Mouse (Mus musculus) liver, embryonic 14.5 days (tissue): ENCODE measurements at regions not wholly inside any gene's neighbourhood (a gene's known extent, or its start where the extent isn't known, plus 50 kb on each side); places are given as distances from the start of the nearest gene placed in this dataset.
"Not testable (repeated sequence)": the region's sequence is repeated elsewhere in the genome, so short reads cannot be mapped to it uniquely, and the experiment has no call there.

Experiments used
- ATAC-seq: fragments of 200-750 bp; cut with Nextera tagmentation; 2 replicates; pipeline ENCODE4 v1.8.0; 2017; ENCODE audit warnings: moderate number of reproducible peaks, mild to moderate bottlenecking, moderate library complexity; ENCODE audit not compliant: insufficient read depth
- DNase-seq, 3 experiments: peaks; one replicate each; pipeline ENCODE4 v3.0.0-alpha.2; 2012 to 2013; ENCODE audit warnings: low read depth in 3 of 3, low spot score in 3 of 3
- H3K27ac ChIP-seq: fragments of 300-500 bp; sonication (generic); 2 replicates; pipeline ENCODE4 v1.5.1; 2014; ENCODE audit warnings: moderate library complexity, mild to moderate bottlenecking, control low read depth, inconsistent platforms
- H3K27me3 ChIP-seq: fragments of 300-500 bp; sonication (generic); 2 replicates; pipeline ENCODE4 v1.6.1; 2014; ENCODE audit warnings: mild to moderate bottlenecking, low read length, moderate library complexity; ENCODE audit not compliant: control insufficient read depth, insufficient read depth
- H3K36me3 ChIP-seq: fragments of 300-500 bp; sonication (generic); replicated peaks from 2 replicates; pipeline ENCODE4 v1.6.1; 2014; ENCODE audit warnings: low read depth; ENCODE audit not compliant: control insufficient read depth, insufficient read depth
- H3K4me1 ChIP-seq, 2 experiments: fragments of 200-500 bp in 1 of 2; fragments of 300-500 bp in 1 of 2; sonication (generic) in 1 of 2; replicated peaks; 2 replicates each; pipeline ENCODE4 v1.6.1; 2012 to 2014; ENCODE audit warnings: antibody characterized with exemption in 1 of 2, inconsistent platforms in 1 of 2, low read length in 1 of 2; ENCODE audit not compliant: control insufficient read depth in 2 of 2, insufficient read depth in 2 of 2
- H3K4me2 ChIP-seq: fragments of 300-500 bp; sonication (generic); 2 replicates; pipeline ENCODE4 v1.6.1; 2014; ENCODE audit warnings: low read depth, mild to moderate bottlenecking, control low read depth, moderate library complexity
- H3K4me3 ChIP-seq, 2 experiments: fragments of 200-500 bp in 1 of 2; fragments of 300-500 bp in 1 of 2; sonication (generic) in 1 of 2; 2 replicates each; pipeline ENCODE4 v1.5.1; 2012 to 2014; ENCODE audit warnings: low read depth in 2 of 2, low read length in 2 of 2, mild to moderate bottlenecking in 2 of 2, control low read depth in 1 of 2, inconsistent platforms in 1 of 2, moderate library complexity in 1 of 2; ENCODE audit not compliant: insufficient read depth in 1 of 2
- H3K9ac ChIP-seq: fragments of 300-500 bp; sonication (generic); replicated peaks from 2 replicates; pipeline ENCODE4 v1.6.1; 2014; ENCODE audit warnings: mild to moderate bottlenecking, control low read depth, moderate library complexity
- H3K9me3 ChIP-seq: fragments of 300-500 bp; sonication (generic); 2 replicates; pipeline ENCODE4 v1.6.1; 2016; ENCODE audit warnings: low read length, mixed read lengths; ENCODE audit not compliant: control insufficient read depth
- CTCF ChIP-seq: IDR thresholded peaks from 2 replicates; pipeline ENCODE4 v1.5.1; 2016; ENCODE audit warnings: antibody characterized with exemption, low read depth, control low read depth
- EP300 ChIP-seq: IDR thresholded peaks from 2 replicates; pipeline ENCODE4 v1.6.1; 2016; ENCODE audit warnings: antibody characterized with exemption, low read depth
- WGBS: fragments of 180-500 bp; shearing (Covaris S2); extraction: QIAGEN DNeasy Blood & Tissue Kit; methylation state at CpG from one replicate; pipeline ENCODE4 v1.1.7; 2014; ENCODE audit not compliant: insufficient replicate concordance; 5-methylcytosine and 5-hydroxymethylcytosine counted together

DNA sequence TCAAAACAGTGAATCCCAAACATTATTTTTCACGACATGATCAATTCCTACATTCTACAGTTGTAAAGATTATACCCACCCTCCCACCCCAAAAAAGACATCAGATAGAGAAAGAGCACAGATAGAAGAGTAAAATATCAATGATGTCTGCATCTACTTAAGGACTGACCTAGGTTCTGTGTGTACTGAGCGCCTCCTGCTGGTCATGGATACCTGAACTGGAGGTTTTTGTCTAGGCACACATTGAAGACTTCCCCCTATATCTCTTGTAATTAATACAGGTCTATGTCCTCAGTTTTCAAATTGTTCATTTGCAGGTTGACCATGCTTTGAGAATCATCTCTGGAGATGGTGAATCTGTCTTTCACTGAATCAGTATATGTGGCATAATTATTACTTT lies 952.0 kb downstream of the Adam6a start:
- Histone ChIP-seq H3K9me3 (no peaks in the 10 kb centered on the region), H3K27ac (no peak overlapping the region), H3K36me3 (no peaks in the 10 kb centered on the region), H3K4me2 (no peak overlapping the region), H3K9ac (no peak overlapping the region), H3K27me3 (no peaks in the 10 kb centered on the region), H3K4me1 (no peaks in the 10 kb centered on the region), H3K4me3 (no peak overlapping the region)
- 31% methylated on average over 2 of the region's 2 CpGs for WGBS
- ATAC-seq (no peak), DNase-seq (no peak)
- TF ChIP-seq CTCF (no peak), EP300 (no peak)

DNA sequence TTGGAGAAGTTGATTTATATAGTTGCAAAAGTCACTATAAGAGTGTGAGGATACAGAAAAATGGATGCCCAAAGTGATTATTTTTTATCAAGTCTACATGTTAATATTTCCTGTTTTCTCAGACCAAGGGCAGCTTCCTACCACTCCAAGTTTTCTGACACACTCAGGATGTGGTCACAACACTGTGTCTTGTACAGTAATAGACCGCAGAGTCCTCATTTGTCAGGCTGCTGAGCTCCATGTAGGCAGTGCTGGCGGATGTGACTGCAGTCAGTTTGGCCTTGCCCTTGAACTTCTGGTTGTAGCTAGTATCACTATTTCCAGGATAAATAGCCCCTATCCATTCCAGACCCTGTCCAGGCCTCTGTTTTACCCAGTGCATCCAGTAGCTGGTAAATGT lies 969.4 kb downstream of the Adam6a start:
- no peak for ATAC-seq
- no peak overlapping the region for H3K4me3 ChIP-seq
- no peak overlapping the region for H3K9ac ChIP-seq
- no peak overlapping the region for H3K4me2 ChIP-seq
- TF ChIP-seq EP300: no peak
- no peaks in the 10 kb centered on the region for H3K4me1 ChIP-seq
- no peaks in the 10 kb centered on the region for H3K9me3 ChIP-seq
- no peak overlapping the region for H3K27ac ChIP-seq
- 69% methylated on average over 2 of the region's 2 CpGs for WGBS
- no peak for DNase-seq
- H3K36me3 ChIP-seq: no peaks in the 10 kb centered on the region
- H3K27me3 ChIP-seq: no peaks in the 10 kb centered on the region

- H3K27me3 ChIP-seq, H3K9me3 ChIP-seq, H3K9ac ChIP-seq, H3K4me2 ChIP-seq, H3K36me3 ChIP-seq, H3K4me1 ChIP-seq, DNase-seq, ATAC-seq, H3K27ac ChIP-seq, H3K4me3 ChIP-seq: not testable (repeated sequence)
- WGBS: 36% methylated on average over 1 of the region's 1 CpGs
These were observed 998.4 kb downstream of the Adam6a start for GRCm38 (mm10) chr12:114542094-114542493.

GRCm38 (mm10) chr12:114544931-114545330 lies 1001.2 kb downstream of the Adam6a start:
- not testable (repeated sequence) for H3K4me3 ChIP-seq, ATAC-seq, H3K27ac ChIP-seq, DNase-seq, H3K4me1 ChIP-seq, H3K9ac ChIP-seq, H3K36me3 ChIP-seq, H3K27me3 ChIP-seq, H3K4me2 ChIP-seq, H3K9me3 ChIP-seq
- 21% methylated on average over 1 of the region's 1 CpGs for whole genome bisulfite sequencing

DNA sequence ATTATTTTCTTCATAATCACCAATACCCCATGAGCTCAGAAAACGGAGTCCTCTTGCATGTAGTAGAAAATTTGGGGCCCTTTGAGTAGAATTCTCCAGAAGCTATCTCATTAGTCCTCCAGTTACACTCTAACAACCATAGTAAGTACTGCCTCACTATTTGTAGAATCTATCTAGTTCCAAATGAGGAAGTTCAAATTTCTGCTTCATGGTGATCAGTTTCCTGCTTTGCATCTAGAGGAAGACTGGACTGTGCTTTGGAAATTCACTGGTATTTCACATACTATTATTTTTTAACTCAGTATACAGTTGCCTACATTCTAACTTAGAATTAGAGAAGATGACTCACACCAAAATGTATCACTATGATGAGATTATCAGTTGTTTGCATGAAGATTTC lies 1018.7 kb downstream of the Adam6a start:
- no peak overlapping the region for H3K4me3 ChIP-seq
- H3K4me2 ChIP-seq: no peak overlapping the region
- H3K36me3 ChIP-seq: no peaks in the 10 kb centered on the region
- TF ChIP-seq CTCF: no peak
- DNase-seq (no peak), ATAC-seq (no peak)
- H3K4me1 ChIP-seq: no peaks in the 10 kb centered on the region
- no peak overlapping the region for H3K9ac ChIP-seq
- H3K9me3 ChIP-seq: no peaks in the 10 kb centered on the region
- 40% methylated on average over 1 of the region's 1 CpGs for WGBS
- no peak overlapping the region for H3K27ac ChIP-seq
- H3K27me3 ChIP-seq: no peaks in the 10 kb centered on the region

DNA sequence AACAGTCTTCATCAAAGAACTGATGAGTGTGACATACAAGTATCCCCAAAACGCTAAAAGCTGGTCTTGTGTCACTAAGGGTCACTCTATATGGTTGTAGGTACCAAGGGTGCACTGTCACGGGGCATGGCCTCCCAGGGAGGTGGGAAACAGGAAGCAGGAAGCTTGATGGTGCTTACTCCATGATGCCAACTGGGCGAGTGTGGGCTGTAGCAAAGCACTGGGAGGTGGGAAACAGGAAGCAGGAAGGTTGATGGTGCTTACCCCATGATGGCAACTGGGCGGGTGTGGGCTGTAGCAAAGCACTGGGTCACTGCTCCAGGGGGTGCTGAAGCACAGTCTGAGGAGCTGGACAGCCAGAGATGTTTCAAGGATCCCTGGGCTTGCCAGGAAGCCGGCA lies 1019.3 kb downstream of the Adam6a start:
- WGBS: 30% methylated on average over 5 of the region's 5 CpGs
- Histone ChIP-seq H3K4me2 (no peak overlapping the region), H3K9me3 (no peaks in the 10 kb centered on the region), H3K27me3 (no peaks in the 10 kb centered on the region), H3K4me1 (no peaks in the 10 kb centered on the region), H3K36me3 (no peaks in the 10 kb centered on the region), H3K27ac (no peak overlapping the region), H3K4me3 (no peak overlapping the region), H3K9ac (no peak overlapping the region)
- no peak for ATAC-seq
- DNase-seq: no peak
- TF ChIP-seq EP300 (no peak), CTCF (no peak)
